Mouse (Mus musculus): ENCODE measurements around the gene Mturn.

GRCm38 (mm10) chr6:54736126-54736525 is 54.7 kb downstream of the Mturn start:
- TF ChIP-seq TAL1 (conservative IDR thresholded peaks at IDR 0.05; ENCODE audit: low read depth, low read length) (no peak), CTCF (IDR thresholded peaks at IDR 0.05; ENCODE audit: low read depth, low read length) (no peak), GATA1 (IDR thresholded peaks at IDR 0.05; ENCODE audit: borderline replicate concordance, low read length) (no peak), POLR2AphosphoS5 (IDR thresholded peaks at IDR 0.05; ENCODE audit: insufficient replicate concordance, low read depth, low read length) (no peak), GATA2 (IDR thresholded peaks at IDR 0.05; ENCODE audit: borderline replicate concordance, low read depth, low read length) (no peak)
